Mouse (Mus musculus): ENCODE data around the gene Kcnip3. TPM values are rescaled to one million over a fixed set of nuclear protein-coding genes. Genes with fewer than 3 reads are reported as not detected.
A peak's percentile ranks its signal among the peaks of the same experiment; 100 is the strongest.

Gene Kcnip3
- total RNA-seq (2015; ENCODE audit: low replicate concordance) (1.4 and 4.2 TPM in 2 replicates), total RNA-seq (2017; ENCODE audit: low replicate concordance) (0.51 and 1.6 TPM in 2 replicates)

GRCm38 (mm10) chr2:127522006-127522441 is at the start of gene Kcnip3:
Gene Kcnip3 (minus strand): TSS chr2:127522094.
- no peak for ATAC-seq (replicated peaks; ENCODE audit: low FRiP score, poor library complexity, severe bottlenecking)

- no peak for ATAC-seq (replicated peaks; ENCODE audit: low FRiP score, poor library complexity, severe bottlenecking)
Measured at GRCm38 (mm10) chr2:127559070-127559966, 37.4 kb upstream of the Kcnip3 start.

- ATAC-seq (replicated peaks; ENCODE audit: low FRiP score, poor library complexity, severe bottlenecking) = no peak
Measured at GRCm38 (mm10) chr2:127551078-127551477, 29.2 kb upstream of the Kcnip3 start.

GRCm38 (mm10) chr2:127550446-127550845 is 28.6 kb upstream of the Kcnip3 start:
- no peak for ATAC-seq (replicated peaks; ENCODE audit: low FRiP score, poor library complexity, severe bottlenecking)

GRCm38 (mm10) chr2:127549711-127550110 is 27.8 kb upstream of the Kcnip3 start:
- ATAC-seq (replicated peaks; ENCODE audit: low FRiP score, poor library complexity, severe bottlenecking) = no peak

GRCm38 (mm10) chr2:127548342-127549074 is 26.6 kb upstream of the Kcnip3 start:
- ATAC-seq (replicated peaks; ENCODE audit: low FRiP score, poor library complexity, severe bottlenecking) = peak; percentile 83

GRCm38 (mm10) chr2:127541697-127542096 is 19.8 kb upstream of the Kcnip3 start:
- no peak for ATAC-seq (replicated peaks; ENCODE audit: low FRiP score, poor library complexity, severe bottlenecking)

GRCm38 (mm10) chr2:127541185-127541584 is 19.3 kb upstream of the Kcnip3 start, which contains the start of gene Prom2:
Gene Prom2 (minus strand): TSS chr2:127541467.
- no peak for ATAC-seq (replicated peaks; ENCODE audit: low FRiP score, poor library complexity, severe bottlenecking)

GRCm38 (mm10) chr2:127539494-127539893 is 17.6 kb upstream of the Kcnip3 start:
- no peak for ATAC-seq (replicated peaks; ENCODE audit: low FRiP score, poor library complexity, severe bottlenecking)

GRCm38 (mm10) chr2:127537548-127537947 is 15.7 kb upstream of the Kcnip3 start:
- ATAC-seq (replicated peaks; ENCODE audit: low FRiP score, poor library complexity, severe bottlenecking) = no peak

GRCm38 (mm10) chr2:127535363-127535762 is 13.5 kb upstream of the Kcnip3 start:
- ATAC-seq (replicated peaks; ENCODE audit: low FRiP score, poor library complexity, severe bottlenecking) = no peak

- ATAC-seq (replicated peaks; ENCODE audit: low FRiP score, poor library complexity, severe bottlenecking) = no peak
Measured at GRCm38 (mm10) chr2:127532379-127532778, 10.5 kb upstream of the Kcnip3 start.

GRCm38 (mm10) chr2:127531592-127531991 is 9.7 kb upstream of the Kcnip3 start:
- ATAC-seq (replicated peaks; ENCODE audit: low FRiP score, poor library complexity, severe bottlenecking) = no peak

GRCm38 (mm10) chr2:127530418-127530817 is 8.5 kb upstream of the Kcnip3 start:
- ATAC-seq (replicated peaks; ENCODE audit: low FRiP score, poor library complexity, severe bottlenecking) = no peak

GRCm38 (mm10) chr2:127525004-127525775 is 3.3 kb upstream of the Kcnip3 start:
- ATAC-seq (replicated peaks; ENCODE audit: low FRiP score, poor library complexity, severe bottlenecking) = no peak

- ATAC-seq (replicated peaks; ENCODE audit: low FRiP score, poor library complexity, severe bottlenecking) = no peak
Measured at GRCm38 (mm10) chr2:127523950-127524729, 2.2 kb upstream of the Kcnip3 start.

GRCm38 (mm10) chr2:127521172-127522005 is 505 bp downstream of the Kcnip3 start:
- no peak for ATAC-seq (replicated peaks; ENCODE audit: low FRiP score, poor library complexity, severe bottlenecking)

GRCm38 (mm10) chr2:127520123-127520522 is 1.8 kb downstream of the Kcnip3 start:
- no peak for ATAC-seq (replicated peaks; ENCODE audit: low FRiP score, poor library complexity, severe bottlenecking)

Measured in erythroid progenitor cell, adult 5-6 weeks (primary cell).